Mouse (Mus musculus) thymus, adult 18-20 months (tissue): Measurements from ENCODE around the gene Fam168b.

Source experiments
- DNase-seq, 2 experiments: peaks; one replicate each; pipeline ENCODE4 v3.0.0; 2022; ENCODE audit warnings: mixed read lengths in 2 of 2

The Fam168b gene

GRCm38 (mm10) chr1:34850343-34851136 lies 7.7 kb upstream of the Fam168b start:
- DNase-seq, result no peak

GRCm38 (mm10) chr1:34849745-34850342 lies 7.0 kb upstream of the Fam168b start, which contains the start of gene Plekhb2:
TSS of gene Plekhb2 (plus strand) at chr1:34849976.
- DNase-seq, result peak; percentile 79 to 82

GRCm38 (mm10) chr1:34847070-34847469 lies 4.2 kb upstream of the Fam168b start:
- DNase-seq, result no peak

GRCm38 (mm10) chr1:34842389-34842861 lies 440 bp downstream of the Fam168b start:
- DNase-seq, result peak; percentile 42 to 44

- DNase-seq, result no peak
These were observed 1.0 kb downstream of the Fam168b start for GRCm38 (mm10) chr1:34841709-34842388.

GRCm38 (mm10) chr1:34839241-34839640 lies 3.6 kb downstream of the Fam168b start:
- no peak for DNase-seq

GRCm38 (mm10) chr1:34837951-34838689 lies 4.7 kb downstream of the Fam168b start:
- no peak for DNase-seq

GRCm38 (mm10) chr1:34834904-34835303 lies 8.0 kb downstream of the Fam168b start:
- no peak for DNase-seq

- no peak for DNase-seq
These were observed 11.5 kb downstream of the Fam168b start for GRCm38 (mm10) chr1:34831381-34831780.

- no peak for DNase-seq
These were observed 11.9 kb downstream of the Fam168b start for GRCm38 (mm10) chr1:34830934-34831333.

GRCm38 (mm10) chr1:34828528-34829294 lies 14.2 kb downstream of the Fam168b start:
- DNase-seq, result no peak

GRCm38 (mm10) chr1:34827900-34828299 lies 15.0 kb downstream of the Fam168b start:
- DNase-seq, result no peak

GRCm38 (mm10) chr1:34825909-34826308 lies 17.0 kb downstream of the Fam168b start:
- DNase-seq, result no peak

- DNase-seq, result no peak
These were observed 18.7 kb downstream of the Fam168b start for GRCm38 (mm10) chr1:34824208-34824607.

- no peak for DNase-seq
These were observed 19.5 kb downstream of the Fam168b start for GRCm38 (mm10) chr1:34823353-34823752.

GRCm38 (mm10) chr1:34822746-34823145 lies 20.1 kb downstream of the Fam168b start:
- DNase-seq, result no peak

- DNase-seq, result no peak
These were observed 20.9 kb downstream of the Fam168b start for GRCm38 (mm10) chr1:34822003-34822402.

GRCm38 (mm10) chr1:34821411-34821810 lies 21.5 kb downstream of the Fam168b start:
- DNase-seq, result no peak

GRCm38 (mm10) chr1:34819225-34819910 lies 23.5 kb downstream of the Fam168b start:
- no peak for DNase-seq

GRCm38 (mm10) chr1:34815843-34816242 lies 27.0 kb downstream of the Fam168b start:
- DNase-seq, result no peak
